Mouse (Mus musculus) embryonic facial prominence, embryonic 15.5 days (tissue): ENCODE measurements at regions not wholly inside any gene's neighbourhood (a gene's known extent, or its start where the extent isn't known, plus 50 kb on each side); places are given as distances from the start of the nearest gene placed in this dataset.

Source experiments
- ATAC-seq: fragments of 200-750 bp; cut with Nextera tagmentation; 2 replicates; pipeline ENCODE4 v1.8.0; 2017; ENCODE audit warnings: low read depth, moderate TSS enrichment; ENCODE audit not compliant: insufficient number of reproducible peaks, low FRiP score, low TSS enrichment
- H3K27ac ChIP-seq: fragments of 300-500 bp; sonication (generic); replicated peaks from 2 replicates; pipeline ENCODE4 v1.5.1; 2015; ENCODE audit warnings: mild to moderate bottlenecking, inconsistent platforms
- H3K27me3 ChIP-seq: fragments of 300-500 bp; sonication (generic); 2 replicates; pipeline ENCODE4 v1.6.1; 2015; ENCODE audit warnings: inconsistent platforms
- H3K36me3 ChIP-seq: fragments of 300-500 bp; sonication (generic); 2 replicates; pipeline ENCODE4 v1.6.1; 2015; ENCODE audit warnings: mild to moderate bottlenecking, inconsistent platforms
- H3K4me1 ChIP-seq: fragments of 300-500 bp; sonication (generic); 2 replicates; pipeline ENCODE4 v1.6.1; 2015; ENCODE audit warnings: inconsistent platforms
- H3K4me2 ChIP-seq: fragments of 300-500 bp; sonication (generic); replicated peaks from 2 replicates; pipeline ENCODE4 v1.6.1; 2015; ENCODE audit warnings: mild to moderate bottlenecking, inconsistent platforms
- H3K4me3 ChIP-seq: fragments of 300-500 bp; sonication (generic); replicated peaks from 2 replicates; pipeline ENCODE4 v1.5.1; 2015; ENCODE audit warnings: mild to moderate bottlenecking, inconsistent platforms
- H3K9ac ChIP-seq: fragments of 300-500 bp; sonication (generic); 2 replicates; pipeline ENCODE4 v1.6.1; 2015; ENCODE audit warnings: inconsistent platforms
- H3K9me3 ChIP-seq: fragments of 300-500 bp; sonication (generic); replicated peaks from 2 replicates; pipeline ENCODE4 v1.6.1; 2016; ENCODE audit warnings: inconsistent platforms
- whole genome bisulfite sequencing: fragments of 180-500 bp; shearing (Covaris S2); methylation state at CpG from one replicate; pipeline ENCODE4 v1.1.7; 2015; 5-methylcytosine and 5-hydroxymethylcytosine counted together

GRCm38 (mm10) chr13:99572381-99572780 lies 56.0 kb upstream of the Map1b start:
- no peak overlapping the region for H3K4me2 ChIP-seq
- H3K9ac ChIP-seq = no peak overlapping the region
- no peak overlapping the region for H3K4me3 ChIP-seq
- H3K9me3 ChIP-seq = no peaks in the 10 kb centered on the region
- no peak overlapping the region for H3K27ac ChIP-seq
- H3K36me3 ChIP-seq = no peaks in the 10 kb centered on the region
- no peaks in the 10 kb centered on the region for H3K27me3 ChIP-seq
- 87% methylated on average over 5 of the region's 5 CpGs for WGBS
- no peaks in the 10 kb centered on the region for H3K4me1 ChIP-seq
- ATAC-seq = no peak
